Mouse (Mus musculus) forebrain, embryonic 10.5 days (tissue): ENCODE data around the gene Stum. TPM values are rescaled to one million over a fixed set of nuclear protein-coding genes. Genes with fewer than 3 reads are reported as not detected.

Experiments
- DNase-seq: peaks from one replicate; pipeline ENCODE4 v3.0.0-alpha.2; 2017; ENCODE audit warnings: low spot score; ENCODE audit errors: extremely low spot score
- H3K27ac ChIP-seq: fragments of 300-500 bp; sonication (generic); 2 replicates; pipeline ENCODE4 v1.5.1; 2016; ENCODE audit warnings: mild to moderate bottlenecking
- H3K27me3 ChIP-seq: fragments of 300-500 bp; sonication (generic); 2 replicates; pipeline ENCODE4 v1.6.1; 2016; ENCODE audit warnings: mild to moderate bottlenecking; ENCODE audit not compliant: poor library complexity, severe bottlenecking
- H3K36me3 ChIP-seq: fragments of 300-500 bp; sonication (generic); replicated peaks from 2 replicates; pipeline ENCODE4 v1.6.1; 2016; ENCODE audit warnings: mild to moderate bottlenecking, moderate library complexity
- H3K4me1 ChIP-seq: fragments of 300-500 bp; sonication (generic); 2 replicates; pipeline ENCODE4 v1.6.1; 2016
- H3K4me3 ChIP-seq: fragments of 300-500 bp; sonication (generic); 2 replicates; pipeline ENCODE4 v1.5.1; 2016; ENCODE audit warnings: mild to moderate bottlenecking, moderate library complexity
- H3K9me3 ChIP-seq: fragments of 300-500 bp; sonication (generic); 2 replicates; pipeline ENCODE4 v1.6.1; 2016; ENCODE audit warnings: mild to moderate bottlenecking, moderate library complexity
- WGBS: fragments of 180-500 bp; shearing (Covaris S2); methylation state at CpG from one replicate; pipeline ENCODE4 v1.1.7; 2016; 5-methylcytosine and 5-hydroxymethylcytosine counted together
- polyA plus RNA-seq: library from polyadenylated mRNA; unstranded; fragments of >200 nt; fragmentation: Nextera tagmentation; extraction: Ambion mirVana; gene quantifications from 2 replicates; pipeline ENCODE4 v1.2.1, GENCODE M21; 2016

The Stum gene
- polyA plus RNA-seq, 1 experiment from 2014 or later = 3.8 TPM

GRCm38 (mm10) chr1:180510879-180511278 lies 27.6 kb upstream of the Stum start:
- H3K4me1 ChIP-seq = peaks cover 10% of the 10 kb centered on the region
- no peak overlapping the region for H3K4me3 ChIP-seq
- H3K9me3 ChIP-seq = no peaks in the 10 kb centered on the region
- no peak overlapping the region for H3K27ac ChIP-seq
- DNase-seq = no peak
- WGBS = 50% methylated on average over 4 of the region's 4 CpGs
- no peaks in the 10 kb centered on the region for H3K36me3 ChIP-seq
- H3K27me3 ChIP-seq = no peaks in the 10 kb centered on the region

- DNase-seq = no peak
- H3K36me3 ChIP-seq = no peaks in the 10 kb centered on the region
Observed at GRCm38 (mm10) chr1:180510442-180510841, 27.1 kb upstream of the Stum start.

DNA sequence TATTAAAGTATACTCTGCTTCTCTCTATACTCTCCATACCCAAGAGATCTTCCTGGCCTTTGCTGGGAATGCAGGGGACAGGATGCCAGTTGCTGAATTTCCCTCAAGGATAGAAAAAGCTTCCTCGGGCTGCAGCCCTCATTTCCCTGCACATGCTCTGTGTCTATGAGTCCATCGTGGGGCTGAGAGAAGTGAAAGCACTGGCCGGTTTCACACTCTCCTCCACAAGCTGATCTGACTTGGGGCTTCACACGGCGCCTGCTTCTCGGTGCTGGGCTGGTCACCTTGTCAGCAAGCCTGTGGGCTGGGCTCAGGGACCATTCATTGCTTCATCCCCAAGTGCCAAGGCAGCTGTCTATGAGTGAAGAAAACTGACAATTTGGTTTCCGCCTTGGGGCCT lies 25.4 kb upstream of the Stum start:
- Histone ChIP-seq H3K27me3 (no peaks in the 10 kb centered on the region), H3K4me1 (peaks cover 10% of the 10 kb centered on the region), H3K4me3 (no peak overlapping the region), H3K9me3 (no peaks in the 10 kb centered on the region), H3K27ac (no peak overlapping the region), H3K36me3 (no peaks in the 10 kb centered on the region)
- WGBS = 88% methylated on average over 7 of the region's 7 CpGs
- no peak for DNase-seq

More at GRCm38 (mm10) chr1:180510442-180510841, 27.1 kb upstream of the Stum start:
- WGBS = 74% methylated on average over 15 of the region's 15 CpGs
- H3K9me3 ChIP-seq = no peaks in the 10 kb centered on the region
- no peaks in the 10 kb centered on the region for H3K27me3 ChIP-seq
- no peak overlapping the region for H3K4me3 ChIP-seq
- no peak overlapping the region for H3K27ac ChIP-seq
- H3K4me1 ChIP-seq = peaks cover 10% of the 10 kb centered on the region

GRCm38 (mm10) chr1:180507291-180507791 lies 24.0 kb upstream of the Stum start:
- H3K36me3 ChIP-seq = no peaks in the 10 kb centered on the region
- H3K4me3 ChIP-seq = no peak overlapping the region
- DNase-seq = no peak
- H3K9me3 ChIP-seq = no peaks in the 10 kb centered on the region
- no peak overlapping the region for H3K27ac ChIP-seq
- no peaks in the 10 kb centered on the region for H3K27me3 ChIP-seq
- WGBS = 84% methylated on average over 7 of the region's 7 CpGs
- peaks cover 20% of the 10 kb centered on the region for H3K4me1 ChIP-seq

DNA sequence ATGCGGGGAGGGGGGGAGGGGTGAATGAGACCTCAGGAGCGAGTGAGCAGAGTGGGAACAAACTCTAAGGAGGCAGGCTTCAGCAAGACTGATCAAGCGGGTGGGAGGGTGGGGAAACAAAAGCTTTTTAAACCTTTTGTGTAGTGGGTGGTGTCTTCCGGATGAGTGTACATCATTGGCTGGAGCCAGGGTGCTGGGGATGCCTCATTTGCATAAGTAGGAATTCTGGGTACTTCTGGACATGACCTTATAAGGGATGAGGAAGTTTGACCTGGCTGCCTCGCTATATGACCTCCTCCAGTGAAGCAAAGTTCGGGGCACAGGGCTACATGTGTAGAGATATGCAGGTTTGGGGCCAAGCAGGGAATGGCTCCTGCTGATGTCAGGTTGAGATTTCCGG lies 23.0 kb upstream of the Stum start:
- H3K4me1 ChIP-seq = peaks cover 23% of the 10 kb centered on the region
- no peaks in the 10 kb centered on the region for H3K27me3 ChIP-seq
- no peaks in the 10 kb centered on the region for H3K9me3 ChIP-seq
- no peak overlapping the region for H3K27ac ChIP-seq
- no peaks in the 10 kb centered on the region for H3K36me3 ChIP-seq
- H3K4me3 ChIP-seq = no peak overlapping the region
- DNase-seq = no peak
- 90% methylated on average over 7 of the region's 7 CpGs for WGBS

GRCm38 (mm10) chr1:180504899-180505298 lies 21.6 kb upstream of the Stum start:
- Histone ChIP-seq H3K4me3 (no peak overlapping the region), H3K9me3 (no peaks in the 10 kb centered on the region), H3K27me3 (no peaks in the 10 kb centered on the region), H3K36me3 (no peaks in the 10 kb centered on the region), H3K4me1 (peaks cover 17% of the 10 kb centered on the region; the same call in 1 of the 2 replicates), H3K27ac (no peak overlapping the region)
- DNase-seq = no peak
- 84% methylated on average over 5 of the region's 5 CpGs for WGBS

DNA sequence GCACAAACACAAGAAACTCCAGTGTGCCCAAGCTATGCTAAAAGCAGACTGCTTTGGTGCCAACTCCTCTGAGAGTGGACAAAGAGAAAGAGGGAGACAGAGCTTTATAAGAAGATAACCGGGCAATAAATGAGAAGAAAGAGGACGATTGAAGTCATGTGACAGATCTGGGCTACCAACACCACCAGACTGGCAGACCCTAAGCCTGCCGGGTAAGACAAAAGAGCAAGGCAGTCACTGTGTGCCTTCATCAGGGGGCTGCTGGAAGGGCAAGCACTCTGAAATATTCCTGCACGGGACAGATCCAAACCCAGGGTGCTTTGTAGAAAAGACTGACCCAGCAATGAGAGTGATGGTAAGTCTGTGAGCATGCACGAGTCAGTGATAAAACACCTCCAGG lies 20.2 kb upstream of the Stum start:
- WGBS = 72% methylated on average over 5 of the region's 5 CpGs
- no peaks in the 10 kb centered on the region for H3K9me3 ChIP-seq
- DNase-seq = no peak
- no peak overlapping the region for H3K27ac ChIP-seq
- H3K4me1 ChIP-seq = peaks cover 22% of the 10 kb centered on the region; the same call in 1 of the 2 replicates
- no peaks in the 10 kb centered on the region for H3K27me3 ChIP-seq
- H3K4me3 ChIP-seq = no peak overlapping the region
- no peaks in the 10 kb centered on the region for H3K36me3 ChIP-seq

GRCm38 (mm10) chr1:180502566-180502965 lies 19.3 kb upstream of the Stum start:
- Histone ChIP-seq H3K36me3 (no peaks in the 10 kb centered on the region), H3K27me3 (no peaks in the 10 kb centered on the region), H3K9me3 (no peaks in the 10 kb centered on the region), H3K4me3 (no peak overlapping the region), H3K27ac (no peak overlapping the region), H3K4me1 (peaks cover 22% of the 10 kb centered on the region)
- DNase-seq = no peak
- 65% methylated on average over 4 of the region's 4 CpGs for WGBS

- whole genome bisulfite sequencing = 95% methylated on average over 5 of the region's 5 CpGs
- H3K4me3 ChIP-seq = no peak overlapping the region
- DNase-seq = no peak
- H3K27me3 ChIP-seq = no peaks in the 10 kb centered on the region
- peaks cover 29% of the 10 kb centered on the region for H3K4me1 ChIP-seq
- H3K36me3 ChIP-seq = no peaks in the 10 kb centered on the region
- no peak overlapping the region for H3K27ac ChIP-seq
- H3K9me3 ChIP-seq = no peaks in the 10 kb centered on the region
Observed at GRCm38 (mm10) chr1:180500641-180501040, 17.3 kb upstream of the Stum start.

- Histone ChIP-seq H3K4me3 (no peak overlapping the region), H3K36me3 (no peaks in the 10 kb centered on the region), H3K27me3 (no peaks in the 10 kb centered on the region), H3K9me3 (no peaks in the 10 kb centered on the region), H3K27ac (no peak overlapping the region; the same call in 1 of the 2 replicates), H3K4me1 (peaks cover 29% of the 10 kb centered on the region)
- no peak for DNase-seq
- WGBS = 48% methylated on average over 4 of the region's 4 CpGs
Observed at GRCm38 (mm10) chr1:180500218-180500617, 16.9 kb upstream of the Stum start.

- WGBS = 89% methylated on average over 3 of the region's 3 CpGs
- no peak for DNase-seq
- Histone ChIP-seq H3K27ac (no peak overlapping the region), H3K9me3 (no peaks in the 10 kb centered on the region), H3K27me3 (no peaks in the 10 kb centered on the region), H3K4me1 (peaks cover 29% of the 10 kb centered on the region), H3K36me3 (no peaks in the 10 kb centered on the region), H3K4me3 (no peak overlapping the region)
Observed at GRCm38 (mm10) chr1:180499766-180500165, 16.5 kb upstream of the Stum start.

DNA sequence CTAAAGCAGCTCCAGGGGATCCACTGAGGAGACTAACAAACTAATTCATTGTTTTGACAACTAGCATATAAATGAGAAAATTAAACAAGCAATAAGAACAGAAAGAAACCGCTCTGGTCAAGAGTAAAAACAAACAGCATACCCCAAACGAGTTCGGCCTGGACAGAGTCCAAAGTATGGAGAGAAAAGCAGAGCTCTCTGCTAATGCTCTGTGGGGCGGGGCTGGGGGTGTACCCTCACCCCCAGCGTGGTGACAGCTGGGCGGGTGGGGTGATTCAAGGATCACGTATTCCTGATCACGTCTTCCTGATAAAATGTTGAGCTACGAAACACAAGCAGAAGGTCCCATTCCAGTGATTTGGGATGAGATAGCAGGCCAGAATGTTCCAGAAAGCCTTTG lies 9.5 kb upstream of the Stum start:
- peaks cover 7% of the 10 kb centered on the region; the same call in 1 of the 2 replicates for H3K4me1 ChIP-seq
- no peak for DNase-seq
- no peaks in the 10 kb centered on the region for H3K36me3 ChIP-seq
- 0 out of 2 replicates have a peak, but pooled peaks cover under 1% of the 10 kb centered on the region for H3K27me3 ChIP-seq
- no peak overlapping the region for H3K27ac ChIP-seq
- H3K4me3 ChIP-seq = no peak overlapping the region
- 87% methylated on average over 9 of the region's 9 CpGs for WGBS
- no peaks in the 10 kb centered on the region for H3K9me3 ChIP-seq

GRCm38 (mm10) chr1:180485346-180485745 lies 2.0 kb upstream of the Stum start:
- Histone ChIP-seq H3K36me3 (no peaks in the 10 kb centered on the region), H3K4me1 (peaks cover 45% of the 10 kb centered on the region), H3K9me3 (no peaks in the 10 kb centered on the region), H3K27me3 (peaks cover 69% of the 10 kb centered on the region), H3K4me3 (no peak overlapping the region), H3K27ac (no peak overlapping the region)
- 90% methylated on average over 5 of the region's 5 CpGs for WGBS
- no peak for DNase-seq
